Mouse (Mus musculus) intestine, embryonic 16.5 days (tissue): ENCODE measurements at regions not wholly inside any gene's neighbourhood (a gene's known extent, or its start where the extent isn't known, plus 50 kb on each side); places are given as distances from the start of the nearest gene placed in this dataset.
A peak's percentile ranks its signal among the peaks of the same experiment; 100 is the strongest.

Experiments used
- ATAC-seq: fragments of 200-750 bp; cut with Nextera tagmentation; 2 replicates; pipeline ENCODE4 v1.8.0; 2017; ENCODE audit warnings: moderate TSS enrichment, moderate library complexity
- H3K27ac ChIP-seq: fragments of 300-500 bp; sonication (generic); 2 replicates; pipeline ENCODE4 v1.5.1; 2014; ENCODE audit warnings: mild to moderate bottlenecking, low read length
- H3K27me3 ChIP-seq: fragments of 300-500 bp; sonication (generic); replicated peaks from 2 replicates; pipeline ENCODE4 v1.6.1; 2014; ENCODE audit warnings: low read length, control low read depth, mixed read lengths; ENCODE audit not compliant: control insufficient read depth, insufficient read depth
- H3K36me3 ChIP-seq: fragments of 300-500 bp; sonication (generic); 2 replicates; pipeline ENCODE4 v1.6.1; 2014; ENCODE audit warnings: low read length, control low read depth; ENCODE audit not compliant: control insufficient read depth, insufficient read depth
- H3K4me1 ChIP-seq: fragments of 300-500 bp; sonication (generic); 2 replicates; pipeline ENCODE4 v1.6.1; 2014; ENCODE audit warnings: low read length, control low read depth, mixed read lengths; ENCODE audit not compliant: control insufficient read depth, insufficient read depth
- H3K4me2 ChIP-seq: fragments of 300-500 bp; sonication (generic); 2 replicates; pipeline ENCODE4 v1.6.1; 2014; ENCODE audit warnings: low read depth, low read length, control low read depth
- H3K4me3 ChIP-seq: fragments of 300-500 bp; sonication (generic); 2 replicates; pipeline ENCODE4 v1.5.1; 2014; ENCODE audit warnings: mild to moderate bottlenecking, low read length
- H3K9ac ChIP-seq: fragments of 300-500 bp; sonication (generic); 2 replicates; pipeline ENCODE4 v1.6.1; 2014; ENCODE audit warnings: low read depth, low read length
- H3K9me3 ChIP-seq: fragments of 300-500 bp; sonication (generic); 2 replicates; pipeline ENCODE4 v1.6.1; 2016; ENCODE audit warnings: low read length, control low read depth; ENCODE audit not compliant: control insufficient read depth
- WGBS: fragments of 180-500 bp; shearing (Covaris S2); extraction: QIAGEN DNeasy Blood & Tissue Kit; methylation state at CpG from one replicate; pipeline ENCODE4 v1.1.7; 2014; 5-methylcytosine and 5-hydroxymethylcytosine counted together

- H3K27ac ChIP-seq = no peak overlapping the region
- 0 out of 2 replicates have a peak, but pooled peaks cover 2% of the 10 kb centered on the region for H3K27me3 ChIP-seq
- peak; percentile 40 for ATAC-seq
- H3K36me3 ChIP-seq = no peaks in the 10 kb centered on the region
- no peaks in the 10 kb centered on the region for H3K4me1 ChIP-seq
- H3K4me2 ChIP-seq = peak overlapping the region; percentile 68
- 13% methylated on average over 39 of the region's 42 CpGs for WGBS
- no peaks in the 10 kb centered on the region for H3K9me3 ChIP-seq
- H3K9ac ChIP-seq = no peak overlapping the region
- H3K4me3 ChIP-seq = peak overlapping the region; percentile 44
Observed at GRCm38 (mm10) chrX:53976273-53977135, 179.0 kb upstream of the Xlr start.

DNA sequence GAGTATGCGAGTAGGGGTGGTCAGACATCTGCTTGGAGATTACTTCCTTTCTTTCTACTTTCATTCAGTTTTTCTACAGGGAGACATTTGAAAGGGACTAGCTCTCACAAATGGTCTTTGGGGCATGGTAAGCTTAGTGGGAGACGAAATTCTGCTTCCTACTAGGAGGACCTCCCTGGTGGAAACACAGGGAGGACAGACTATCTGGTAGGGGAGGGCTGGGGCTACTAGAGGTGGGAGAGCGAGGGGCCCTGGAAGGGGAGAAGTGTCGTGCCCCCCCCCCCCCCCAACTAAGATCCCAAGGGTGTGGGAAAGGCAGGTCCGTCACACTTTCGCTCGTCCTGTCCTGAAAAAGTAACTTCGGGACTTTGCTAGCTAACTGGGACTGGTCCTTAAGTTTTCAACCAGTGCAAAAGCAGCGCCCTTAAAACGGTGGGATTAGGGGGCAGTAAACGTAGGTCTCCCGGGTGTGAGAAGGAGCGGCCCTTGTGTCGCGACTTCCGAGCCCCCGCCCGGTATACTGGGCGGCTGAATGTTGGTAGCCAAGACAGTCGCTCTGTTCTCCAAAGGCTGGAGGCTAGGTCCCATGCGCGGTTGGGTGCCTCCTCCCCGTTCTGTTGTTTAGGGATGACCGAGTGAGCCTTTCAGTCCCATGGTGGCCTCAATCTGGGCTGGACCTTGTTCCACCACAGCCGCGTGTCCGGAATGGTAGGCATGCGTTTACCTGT lies 178.2 kb upstream of the Xlr start:
- Histone ChIP-seq H3K4me3 (peak overlapping the region; percentile 44), H3K27ac (no peak overlapping the region), H3K27me3 (0 out of 2 replicates have a peak, but pooled peaks cover 2% of the 10 kb centered on the region), H3K36me3 (no peaks in the 10 kb centered on the region), H3K9ac (no peak overlapping the region), H3K4me1 (no peaks in the 10 kb centered on the region), H3K4me2 (peak overlapping the region; percentile 68), H3K9me3 (no peaks in the 10 kb centered on the region)
- WGBS = 13% methylated on average over 27 of the region's 28 CpGs
- peak; percentile 50; the same call in 1 of the 2 replicates for ATAC-seq

- peak; percentile 67 for ATAC-seq
- Histone ChIP-seq H3K27me3 (0 out of 2 replicates have a peak, but pooled peaks cover 2% of the 10 kb centered on the region), H3K4me1 (no peaks in the 10 kb centered on the region), H3K9ac (no peak overlapping the region; the same call in 1 of the 2 replicates), H3K36me3 (no peaks in the 10 kb centered on the region), H3K4me2 (peak overlapping the region; percentile 68), H3K27ac (no peak overlapping the region), H3K4me3 (peak overlapping the region; percentile 44), H3K9me3 (no peaks in the 10 kb centered on the region)
- WGBS = 11% methylated on average over 49 of the region's 52 CpGs
Observed at GRCm38 (mm10) chrX:53974732-53975544, 177.4 kb upstream of the Xlr start.
